Mouse (Mus musculus) urinary bladder, postnatal 14 days (tissue): Measurements from ENCODE around the gene Gm21797.
"Not testable (repeated sequence)": the region's sequence is repeated elsewhere in the genome, so short reads cannot be mapped to it uniquely, and the experiment has no call there.

Experiments used
- DNase-seq: peaks from one replicate; pipeline ENCODE4 v3.0.0; 2021; ENCODE audit warnings: low spot score

Gene Gm21797

DNA sequence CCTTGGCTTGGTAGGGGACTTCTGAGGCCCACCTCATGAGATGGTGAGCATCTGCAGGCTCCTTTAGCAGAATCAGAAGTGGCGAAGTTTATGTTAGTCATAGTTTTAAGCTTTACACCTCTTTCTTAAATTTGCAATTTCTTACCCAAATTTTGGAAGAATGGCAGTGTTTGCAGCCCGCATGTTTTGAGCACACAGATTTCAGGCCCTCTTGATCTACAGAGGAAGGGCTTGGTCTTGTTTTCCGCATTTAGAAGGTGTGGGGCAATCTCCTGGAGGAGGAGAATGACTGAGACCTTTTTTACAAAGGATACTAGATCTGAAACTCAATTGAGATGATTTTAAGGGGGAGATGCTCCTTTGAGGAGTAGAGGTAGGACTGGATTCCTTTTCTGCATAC lies at the start of gene Gm21797:
Gm21797 (minus strand) TSS at position 101 of the 400 bp plus-strand sequence.
- DNase-seq, result not testable (repeated sequence)

DNA sequence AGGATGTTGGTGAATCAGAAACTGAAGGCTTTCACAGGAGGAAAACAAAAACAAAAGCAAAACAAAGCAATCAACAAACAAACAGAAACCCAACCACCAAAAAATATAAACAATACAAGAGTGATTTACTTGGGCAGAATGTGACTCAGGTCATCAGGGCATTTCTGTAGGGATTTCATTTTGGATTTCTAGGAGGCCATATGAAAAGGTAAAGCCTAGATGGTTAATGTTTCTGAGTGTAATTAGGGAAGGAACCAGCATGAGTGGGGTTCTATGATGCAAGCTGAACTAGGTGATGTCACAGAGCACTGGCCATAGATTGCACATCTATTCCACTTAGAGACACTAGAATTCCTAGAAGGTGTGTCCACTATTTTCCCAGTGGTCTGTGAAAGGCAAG lies 29.0 kb upstream of the Gm21797 start, which contains the start of gene Gm20795:
Gm20795 (plus strand) TSS at position 301 of the 400 bp plus-strand sequence.
- not testable (repeated sequence) for DNase-seq
